Mouse (Mus musculus) CH12.LX (cell line): Measurements from ENCODE around the gene Polr3b. TPM values are rescaled to one million over a fixed set of nuclear protein-coding genes. Genes with fewer than 3 reads are reported as not detected.

Experiments
- DNase-seq: peaks from one replicate; pipeline ENCODE4 v3.0.0-alpha.2; 2013; ENCODE audit errors: extremely low read depth
- H3K27ac ChIP-seq: 2 replicates; pipeline ENCODE4 v1.5.1; 2012; ENCODE audit warnings: low read depth, mild to moderate bottlenecking, control low read depth, moderate library complexity; ENCODE audit not compliant: insufficient read depth
- H3K27me3 ChIP-seq: replicated peaks from 2 replicates; pipeline ENCODE3; 2012; ENCODE audit warnings: inconsistent platforms
- H3K36me3 ChIP-seq, 2 experiments: replicated peaks in 1 of 2; 2 replicates each; pipeline versions ENCODE3 to v1.6.1; 2012; ENCODE audit warnings: inconsistent platforms in 1 of 2, low read length in 1 of 2, mild to moderate bottlenecking in 1 of 2, mixed read lengths in 1 of 2, moderate library complexity in 1 of 2; ENCODE audit not compliant: control insufficient read depth in 1 of 2, insufficient read depth in 1 of 2
- H3K4me1 ChIP-seq, 2 experiments: 2 replicates each; pipeline ENCODE4 v1.6.1; 2012; ENCODE audit warnings: inconsistent platforms in 1 of 2, moderate library complexity in 1 of 2; ENCODE audit not compliant: insufficient read depth in 2 of 2, control insufficient read depth in 1 of 2
- H3K4me2 ChIP-seq: 2 replicates; pipeline ENCODE4 v1.6.1; 2012; ENCODE audit warnings: low read depth, mild to moderate bottlenecking, control low read depth; ENCODE audit not compliant: poor library complexity, insufficient read depth, severe bottlenecking
- H3K4me3 ChIP-seq, 3 experiments: fragments of 150-350 bp in 1 of 3; sonication (generic) in 1 of 3; replicated peaks in 1 of 3; 2 replicates each; pipeline versions ENCODE3 to v1.5.1; 2011 to 2012; ENCODE audit warnings: low read depth in 2 of 3, low read length in 2 of 3, mild to moderate bottlenecking in 2 of 3, moderate library complexity in 2 of 3, control low read depth in 1 of 3, improper control_type of control experiment in 1 of 3, inconsistent platforms in 1 of 3, mixed read lengths in 1 of 3; ENCODE audit not compliant: poor library complexity in 1 of 3
- H3K79me2 ChIP-seq: replicated peaks from 2 replicates; pipeline ENCODE4 v1.6.1; 2012; ENCODE audit warnings: mild to moderate bottlenecking, moderate library complexity; ENCODE audit not compliant: control insufficient read depth, poor library complexity, insufficient read depth, severe bottlenecking; ENCODE audit errors: extremely low read depth
- H3K9ac ChIP-seq: 2 replicates; pipeline ENCODE4 v1.6.1; 2012; ENCODE audit warnings: low read depth, mild to moderate bottlenecking, control low read depth, moderate library complexity; ENCODE audit not compliant: insufficient read depth
- H3K9me3 ChIP-seq: replicated peaks from 2 replicates; pipeline ENCODE3; 2012; ENCODE audit warnings: low read length, inconsistent platforms, mixed read lengths
- BHLHE40 ChIP-seq: IDR thresholded peaks from 2 replicates; pipeline ENCODE4 v1.6.1; 2011; ENCODE audit warnings: mild to moderate bottlenecking, low read depth, low read length, improper control_type of control experiment
- CHD1 ChIP-seq: IDR thresholded peaks from 2 replicates; pipeline ENCODE4 v1.6.1; 2012; ENCODE audit warnings: low read depth, low read length, improper control_type of control experiment, inconsistent platforms
- CTCF ChIP-seq, 2 experiments: IDR thresholded peaks in 1 of 2; conservative IDR thresholded peaks in 1 of 2; 2 replicates each; pipeline ENCODE4 v1.5.1; 2011 to 2012; ENCODE audit warnings: low read depth in 2 of 2, low read length in 2 of 2, improper control_type of control experiment in 1 of 2, inconsistent platforms in 1 of 2, mild to moderate bottlenecking in 1 of 2, moderate library complexity in 1 of 2
- E2F4 ChIP-seq: IDR thresholded peaks from 2 replicates; pipeline ENCODE4 v1.6.1; 2011; ENCODE audit warnings: low read depth, low read length, improper control_type of control experiment; ENCODE audit not compliant: insufficient replicate concordance
- ETS1 ChIP-seq: conservative IDR thresholded peaks from 2 replicates; pipeline ENCODE4 v1.6.1; 2012; ENCODE audit warnings: low read depth, mild to moderate bottlenecking, inconsistent platforms, low read length, improper control_type of control experiment, moderate library complexity
- HCFC1 ChIP-seq: IDR thresholded peaks from 2 replicates; pipeline ENCODE4 v1.6.1; 2012; ENCODE audit warnings: low read depth, mild to moderate bottlenecking, inconsistent platforms, low read length, improper control_type of control experiment
- JUN ChIP-seq: IDR thresholded peaks from 2 replicates; pipeline ENCODE4 v1.6.1; 2011; ENCODE audit warnings: low read depth, mild to moderate bottlenecking, low read length, improper control_type of control experiment, moderate library complexity; ENCODE audit not compliant: insufficient read depth
- JUND ChIP-seq: conservative IDR thresholded peaks from 2 replicates; pipeline ENCODE4 v1.6.1; 2011; ENCODE audit warnings: low read depth, low read length, improper control_type of control experiment
- KAT2A ChIP-seq: IDR thresholded peaks from 2 replicates; pipeline ENCODE4 v1.6.1; 2012; ENCODE audit warnings: low read length, improper control_type of control experiment, inconsistent platforms; ENCODE audit not compliant: insufficient replicate concordance
- MAFK ChIP-seq: IDR thresholded peaks from 2 replicates; pipeline ENCODE4 v1.6.1; 2011; ENCODE audit warnings: low read length, improper control_type of control experiment; ENCODE audit not compliant: insufficient replicate concordance
- MAX ChIP-seq: IDR thresholded peaks from 2 replicates; pipeline ENCODE4 v1.6.1; 2011; ENCODE audit warnings: low read length, improper control_type of control experiment
- MAZ ChIP-seq: IDR thresholded peaks from 2 replicates; pipeline ENCODE4 v1.6.1; 2012; ENCODE audit warnings: low read depth, mild to moderate bottlenecking, inconsistent platforms, low read length, improper control_type of control experiment, moderate library complexity
- MEF2A ChIP-seq: IDR thresholded peaks from 2 replicates; pipeline ENCODE4 v1.6.1; 2014; ENCODE audit warnings: low read depth, mild to moderate bottlenecking, inconsistent platforms, low read length, improper control_type of control experiment, borderline replicate concordance
- MXI1 ChIP-seq: IDR thresholded peaks from 2 replicates; pipeline ENCODE4 v1.6.1; 2011; ENCODE audit warnings: mild to moderate bottlenecking, low read depth, low read length, improper control_type of control experiment
- MYC ChIP-seq: IDR thresholded peaks from 2 replicates; pipeline ENCODE4 v1.6.1; 2011; ENCODE audit warnings: low read depth, mild to moderate bottlenecking, improper control_type of control experiment, low read length
- NRF1 ChIP-seq: IDR thresholded peaks from 2 replicates; pipeline ENCODE4 v1.6.1; 2014; ENCODE audit warnings: low read depth, mild to moderate bottlenecking, inconsistent platforms, low read length, improper control_type of control experiment, moderate library complexity
- POLR2A ChIP-seq: IDR thresholded peaks from 2 replicates; pipeline ENCODE4 v1.6.1; 2011; ENCODE audit warnings: low read depth, mild to moderate bottlenecking, improper control_type of control experiment, low read length
- POLR2AphosphoS2 ChIP-seq: IDR thresholded peaks from 2 replicates; pipeline ENCODE4 v1.6.1; 2011; ENCODE audit warnings: low read depth, low read length, improper control_type of control experiment
- RAD21 ChIP-seq: IDR thresholded peaks from 2 replicates; pipeline ENCODE4 v1.6.1; 2011; ENCODE audit warnings: low read depth, mild to moderate bottlenecking, low read length, improper control_type of control experiment, moderate library complexity
- SIN3A ChIP-seq: IDR thresholded peaks from 2 replicates; pipeline ENCODE4 v1.6.1; 2012; ENCODE audit warnings: low read length, improper control_type of control experiment, inconsistent platforms
- TBP ChIP-seq: conservative IDR thresholded peaks from 2 replicates; pipeline ENCODE4 v1.6.1; 2011; ENCODE audit warnings: low read depth, low read length, improper control_type of control experiment
- USF1 ChIP-seq: IDR thresholded peaks from 2 replicates; pipeline ENCODE4 v1.6.1; 2014; ENCODE audit warnings: low read depth, mild to moderate bottlenecking, inconsistent platforms, low read length, improper control_type of control experiment
- USF2 ChIP-seq: conservative IDR thresholded peaks from 2 replicates; pipeline ENCODE4 v1.6.1; 2011; ENCODE audit warnings: low read depth, low read length, improper control_type of control experiment
- ZC3H11A ChIP-seq: IDR thresholded peaks from 2 replicates; pipeline ENCODE4 v1.6.1; 2012; ENCODE audit warnings: low read depth, mild to moderate bottlenecking, inconsistent platforms, low read length, improper control_type of control experiment
- ZKSCAN1 ChIP-seq: IDR thresholded peaks from 2 replicates; pipeline ENCODE4 v1.6.1; 2012; ENCODE audit warnings: low read depth, inconsistent platforms, low read length, improper control_type of control experiment, borderline replicate concordance
- ZMIZ1 ChIP-seq: IDR thresholded peaks from 2 replicates; pipeline ENCODE4 v1.6.1; 2012; ENCODE audit warnings: low read depth, mild to moderate bottlenecking, inconsistent platforms, low read length, improper control_type of control experiment
- ZNF384 ChIP-seq: IDR thresholded peaks from 2 replicates; pipeline ENCODE4 v1.6.1; 2012; ENCODE audit warnings: low read depth, low read length, improper control_type of control experiment, inconsistent platforms
- dilution Hi-C: fragments of 300-500 bp; cut with MboI; formaldehyde crosslinking; loops from 2 replicates; pipeline ENCODE4 v1.14.3; 2020; ENCODE audit warnings: low sequenced_read_pairs; ENCODE audit not compliant: extremely low pct_unique_long_range_greater_than_20kb, extremely low pct_ligation_motif_present
- in situ Hi-C: fragments of 300-500 bp; cut with MboI; formaldehyde crosslinking; loops from 3 replicates; pipeline ENCODE4 v1.14.3; 2019; ENCODE audit warnings: low sequenced_read_pairs, low pct_ligation_motif_present, low pct_unique_long_range_greater_than_20kb, mixed read lengths
- polyA plus RNA-seq: library from polyadenylated mRNA; unstranded; fragments of >175 nt; gene quantifications from 2 replicates; pipeline ENCODE4 v1.2.1, GENCODE M21; 2012; ENCODE audit warnings: low read depth; ENCODE audit not compliant: insufficient read length
- total RNA-seq, 2 experiments: library from RNA; depleted of rRNA; stranded (reverse); fragments of 300-350 nt in 1 of 2; fragments of >200 nt in 1 of 2; gene quantifications; 2 replicates each; pipeline ENCODE4 v1.2.3; 2012 to 2014

The Polr3b gene
- total and polyA plus RNA-seq, 3 experiments: 13.0 to 20.8 (median 16.3) TPM

GRCm38 (mm10) chr10:84636656-84637055 is 14.6 kb downstream of the Polr3b start:
- Histone ChIP-seq H3K9me3 (no peaks in the 10 kb centered on the region), H3K79me2 (no peaks in the 10 kb centered on the region), H3K27me3 (no peaks in the 10 kb centered on the region), H3K4me1 (peaks cover 0 to 8% of the 10 kb centered on the region in 2 experiments; a peak in 1 of 4 replicates), H3K27ac (no peak overlapping the region), H3K36me3 (peaks cover 42 to 93% of the 10 kb centered on the region in 2 experiments), H3K4me3 (no peak overlapping the region), H3K4me2 (no peak overlapping the region), H3K9ac (no peak overlapping the region)
- in situ Hi-C loops (no loop called here), dilution Hi-C loops (no loop called here)
- no peak for DNase-seq
- TF ChIP-seq ZNF384 (no peak), ZMIZ1 (no peak), SIN3A (no peak), TBP (no peak), MAZ (no peak), POLR2A (no peak), CTCF (conservative IDR thresholded peaks at IDR 0.05 in 1 of 2, IDR thresholded peaks at IDR 0.05 in 1 of 2; ENCODE audit: low read depth in 2 of 2, low read length in 2 of 2) (no peak), RAD21 (no peak), JUND (no peak), ZKSCAN1 (no peak), USF1 (no peak), MAFK (no peak), MYC (no peak), E2F4 (no peak), POLR2AphosphoS2 (no peak), NRF1 (no peak)

GRCm38 (mm10) chr10:84638382-84638781 is 16.3 kb downstream of the Polr3b start:
- Histone ChIP-seq H3K9me3 (no peaks in the 10 kb centered on the region), H3K27me3 (no peaks in the 10 kb centered on the region), H3K4me1 (peaks cover 0 to 8% of the 10 kb centered on the region in 2 experiments; a peak in 1 of 4 replicates), H3K36me3 (peaks cover 31 to 83% of the 10 kb centered on the region in 2 experiments), H3K9ac (no peak overlapping the region), H3K4me3 (no peak overlapping the region), H3K27ac (no peak overlapping the region), H3K79me2 (no peaks in the 10 kb centered on the region), H3K4me2 (no peak overlapping the region)
- in situ Hi-C loops (no loop called here), dilution Hi-C loops (no loop called here)
- TF ChIP-seq USF2 (no peak), JUN (no peak), BHLHE40 (no peak), ZC3H11A (no peak), POLR2A (no peak), CHD1 (no peak), MXI1 (no peak), MEF2A (no peak), MAX (no peak), KAT2A (no peak), HCFC1 (no peak), MAZ (no peak), MYC (no peak), ETS1 (no peak)
- no peak for DNase-seq
